16 mouse cellular contexts compared by ENCODE assay signal in genomic region chr5:20603756-20604469, GRCm38 (mm10).
DNase-seq lines count a peak whose midpoint lies in the region; ATAC-seq lines count a peak whose summit lies in the region.
"Had no signal": no experiment of that assay in that cellular context is flagged by ENCODE, and none has a peak within 500 bp of the region (broad histone marks: within the 10 kb centered on the region; RNA-seq: fewer than 3 reads in every experiment).

No protein-coding gene starts in this region.

- no peaks in the 10 kb centered on the region for H3K9me3 ChIP-seq in hindbrain, embryonic 10.5 days
- H3K9me3 ChIP-seq in hindbrain, embryonic 13.5 days: no peaks in the 10 kb centered on the region
- no peaks in the 10 kb centered on the region for H3K9me3 ChIP-seq in hindbrain, embryonic 14.5 days (ENCODE audit: control insufficient read depth, low read length)
- no peaks in the 10 kb centered on the region for H3K9me3 ChIP-seq in neural tube, embryonic 13.5 days
- H3K9me3 ChIP-seq: intestine, embryonic 15.5 days; midbrain, embryonic 15.5 days; neural tube, embryonic 12.5 days had no signal

- H3K27me3 ChIP-seq in hindbrain, embryonic 10.5 days (ENCODE audit: insufficient read depth, poor library complexity, severe bottlenecking): no peaks in the 10 kb centered on the region
- no peaks in the 10 kb centered on the region for H3K27me3 ChIP-seq in hindbrain, embryonic 13.5 days
- no peaks in the 10 kb centered on the region for H3K27me3 ChIP-seq in hindbrain, embryonic 14.5 days (ENCODE audit: control insufficient read depth, insufficient read depth, low read length)
- H3K27me3 ChIP-seq in neural tube, embryonic 13.5 days: no peaks in the 10 kb centered on the region
- H3K27me3 ChIP-seq: intestine, embryonic 15.5 days; midbrain, embryonic 15.5 days; neural tube, embryonic 12.5 days had no signal

- no peak overlapping the region for H3K9ac ChIP-seq in hindbrain, embryonic 13.5 days
- no peak overlapping the region for H3K9ac ChIP-seq in hindbrain, embryonic 14.5 days
- H3K9ac ChIP-seq in neural tube, embryonic 13.5 days: no peak overlapping the region
- H3K9ac ChIP-seq: intestine, embryonic 15.5 days; midbrain, embryonic 15.5 days; neural tube, embryonic 12.5 days had no signal

- no peak overlapping the region for H3K4me3 ChIP-seq in hindbrain, embryonic 10.5 days
- H3K4me3 ChIP-seq in hindbrain, embryonic 13.5 days: no peak overlapping the region
- H3K4me3 ChIP-seq in hindbrain, embryonic 14.5 days (replicated peaks; ENCODE audit: low read length): no peak overlapping the region
- H3K4me3 ChIP-seq in neural tube, embryonic 13.5 days: no peak overlapping the region
- H3K4me3 ChIP-seq: intestine, embryonic 15.5 days; midbrain, embryonic 15.5 days; neural tube, embryonic 12.5 days had no signal

- WGBS in hindbrain, embryonic 10.5 days: 30% methylated on average over 7 of the region's 7 CpGs
- WGBS in hindbrain, embryonic 13.5 days: 34% methylated on average over 7 of the region's 7 CpGs
- 27% methylated on average over 7 of the region's 7 CpGs for WGBS in hindbrain, embryonic 14.5 days
- 37% methylated on average over 7 of the region's 7 CpGs for WGBS in neural tube, embryonic 13.5 days

- no peak overlapping the region for H3K27ac ChIP-seq in hindbrain, embryonic 10.5 days
- no peak overlapping the region for H3K27ac ChIP-seq in hindbrain, embryonic 13.5 days
- no peak overlapping the region for H3K27ac ChIP-seq in hindbrain, embryonic 14.5 days
- H3K27ac ChIP-seq in neural tube, embryonic 13.5 days (replicated peaks): no peak overlapping the region
- H3K27ac ChIP-seq: intestine, embryonic 15.5 days; midbrain, embryonic 15.5 days; neural tube, embryonic 12.5 days; stomach, postnatal 0 days had no signal

- no peak overlapping the region for H3K4me2 ChIP-seq in hindbrain, embryonic 13.5 days
- H3K4me2 ChIP-seq in hindbrain, embryonic 14.5 days (replicated peaks): no peak overlapping the region
- no peak overlapping the region for H3K4me2 ChIP-seq in neural tube, embryonic 13.5 days
- H3K4me2 ChIP-seq: intestine, embryonic 15.5 days; midbrain, embryonic 15.5 days; neural tube, embryonic 12.5 days had no signal

- no peak for ATAC-seq in hindbrain, embryonic 13.5 days (ENCODE audit: low FRiP score)
- 0 out of 2 replicates have a peak, but pooled peaks have one; percentile 40 for ATAC-seq in hindbrain, embryonic 14.5 days (ENCODE audit: low FRiP score)
- ATAC-seq in neural tube, embryonic 13.5 days (ENCODE audit: low read depth): 0 out of 2 replicates have a peak, but pooled peaks have one; percentile 21
- ATAC-seq: intestine, embryonic 15.5 days; midbrain, embryonic 15.5 days had no signal

- DNase-seq in hindbrain, embryonic 10.5 days (ENCODE audit: low spot score): peak; percentile 33
- peak; percentile 51 for DNase-seq in embryo, embryonic 10.5 days (ENCODE audit: low spot score)
- DNase-seq in hindbrain, embryonic 14.5 days (ENCODE audit: low spot score): no peak
- no peak for DNase-seq in urinary bladder, postnatal 10 days (ENCODE audit: low spot score)
- no peak for DNase-seq in spleen, postnatal 14 days (ENCODE audit: low spot score in 2 of 2)
- DNase-seq: cerebellum, adult 2 months; heart, postnatal 10 days; lung, postnatal 36 days; spleen, adult 18-20 months; thymus, postnatal 36 days had no signal

- H3K36me3 ChIP-seq in hindbrain, embryonic 10.5 days: no peaks in the 10 kb centered on the region
- peaks cover 10% of the 10 kb centered on the region for H3K36me3 ChIP-seq in hindbrain, embryonic 13.5 days
- H3K36me3 ChIP-seq in hindbrain, embryonic 14.5 days (replicated peaks; ENCODE audit: control insufficient read depth, insufficient read depth): peaks cover 18% of the 10 kb centered on the region
- H3K36me3 ChIP-seq in neural tube, embryonic 13.5 days: peaks cover 21% of the 10 kb centered on the region
- H3K36me3 ChIP-seq: intestine, embryonic 15.5 days; neural tube, embryonic 12.5 days had no signal

- peaks cover 12% of the 10 kb centered on the region for H3K4me1 ChIP-seq in hindbrain, embryonic 10.5 days (replicated peaks)
- peaks cover 10% of the 10 kb centered on the region for H3K4me1 ChIP-seq in hindbrain, embryonic 13.5 days (replicated peaks)
- H3K4me1 ChIP-seq in hindbrain, embryonic 14.5 days (replicated peaks; ENCODE audit: control insufficient read depth, insufficient read depth, low read length): no peaks in the 10 kb centered on the region
- H3K4me1 ChIP-seq in neural tube, embryonic 13.5 days (replicated peaks): peaks cover 11% of the 10 kb centered on the region
- H3K4me1 ChIP-seq: intestine, embryonic 15.5 days; midbrain, embryonic 15.5 days had no signal

Comparison
In these comparisons a context has a peak if more than half of its experiments do, and no peak if none do; other contexts are left out.
1. DNase-seq: peak in hindbrain, embryonic 10.5 days (single experiment) and embryo, embryonic 10.5 days (single experiment); none in hindbrain, embryonic 14.5 days (single experiment), urinary bladder, postnatal 10 days (single experiment) and spleen, postnatal 14 days (0 of 2).